Mouse (Mus musculus): ENCODE results near the gene Ppp4r4. TPM values are rescaled to one million over a fixed set of nuclear protein-coding genes. Genes with fewer than 3 reads are reported as not detected.

The Ppp4r4 gene
- total and polyA plus RNA-seq, 3 experiments: 1.0 to 3.0 TPM; not detected in 1

DNA sequence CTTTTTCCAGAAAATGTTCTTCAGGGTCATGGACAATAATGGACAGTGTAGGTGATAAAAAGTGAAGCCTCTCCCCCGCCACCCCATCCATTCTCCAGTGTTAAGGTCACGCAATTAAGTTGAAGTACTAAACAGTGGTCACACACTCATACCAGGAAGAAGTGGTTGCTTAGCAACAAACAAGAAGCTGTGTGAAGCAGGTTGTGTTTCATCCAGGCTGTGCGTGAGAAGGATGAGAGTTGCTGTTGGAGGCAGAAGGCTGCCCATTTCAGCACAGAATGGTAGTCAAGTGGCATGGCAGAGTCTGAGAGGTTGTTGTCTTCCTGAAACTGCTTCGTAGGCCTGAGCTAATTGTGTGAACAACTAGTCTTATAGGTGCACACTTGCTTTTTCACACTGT lies 23.7 kb upstream of the Ppp4r4 start:
- no peaks in the 10 kb centered on the region for H3K36me3 ChIP-seq (ENCODE audit: control insufficient read depth in 1 of 2, insufficient read depth in 2 of 2, low read length in 2 of 2)
- H3K79me2 ChIP-seq (ENCODE audit: control insufficient read depth, insufficient read depth, low read length, poor library complexity): no peaks in the 10 kb centered on the region
- no peak for DNase-seq (ENCODE audit: low read depth, low spot score)
- peaks cover 0 to 4% of the 10 kb centered on the region in 2 experiments for H3K27me3 ChIP-seq (ENCODE audit: control insufficient read depth in 1 of 2, insufficient read depth in 2 of 2, low read length in 2 of 2)
- no peak overlapping the region for H3K27ac ChIP-seq (ENCODE audit: control insufficient read depth, low read depth, low read length)
- H3K4me3 ChIP-seq (ENCODE audit: control insufficient read depth in 1 of 2, insufficient read depth in 1 of 2, low read depth in 2 of 2, low read length in 2 of 2): no peak overlapping the region
- no peak overlapping the region for H3K9ac ChIP-seq (ENCODE audit: control insufficient read depth, low read depth, low read length, poor library complexity, severe bottlenecking)
- TF ChIP-seq UBTF (IDR thresholded peaks at IDR 0.05; ENCODE audit: borderline replicate concordance, insufficient read depth, low read depth, low read length) (no peak), HCFC1 (IDR thresholded peaks at IDR 0.05; ENCODE audit: low read depth, low read length) (no peak), ZMIZ1 (IDR thresholded peaks at IDR 0.05; ENCODE audit: low read depth, low read length) (no peak), USF1 (IDR thresholded peaks at IDR 0.05; ENCODE audit: low read depth, low read length) (no peak), CTCF (IDR thresholded peaks at IDR 0.05 in 2 of 3, conservative IDR thresholded peaks at IDR 0.05 in 1 of 3; ENCODE audit: control insufficient read depth in 1 of 3, insufficient read depth in 1 of 3, low read depth in 2 of 3, low read length in 3 of 3, poor library complexity in 1 of 3, severe bottlenecking in 1 of 3) (no peak), NRF1 (IDR thresholded peaks at IDR 0.05; ENCODE audit: insufficient read depth, low read depth, low read length, poor library complexity, severe bottlenecking) (no peak), RCOR1 (IDR thresholded peaks at IDR 0.05; ENCODE audit: low read depth, low read length) (no peak), POLR2AphosphoS2 (IDR thresholded peaks at IDR 0.05; ENCODE audit: low read length) (no peak), MAFK (IDR thresholded peaks at IDR 0.05; ENCODE audit: borderline replicate concordance, low read depth, low read length) (no peak), TBP (IDR thresholded peaks at IDR 0.05; ENCODE audit: low read depth, low read length) (no peak), E2F4 (IDR thresholded peaks at IDR 0.05; ENCODE audit: borderline replicate concordance, low read depth, low read length) (no peak), TAL1 (IDR thresholded peaks at IDR 0.05; ENCODE audit: low read length) (no peak), ELF1 (IDR thresholded peaks at IDR 0.05; ENCODE audit: low read depth, low read length) (no peak), CHD1 (IDR thresholded peaks at IDR 0.05; ENCODE audit: low read depth, low read length) (no peak)
- no peaks in the 10 kb centered on the region for H3K9me3 ChIP-seq (replicated peaks; ENCODE audit: insufficient read depth, low read length)
- H3K4me1 ChIP-seq (ENCODE audit: control insufficient read depth in 1 of 2, insufficient read depth in 2 of 2, low read length in 2 of 2): no peaks in the 10 kb centered on the region

DNA sequence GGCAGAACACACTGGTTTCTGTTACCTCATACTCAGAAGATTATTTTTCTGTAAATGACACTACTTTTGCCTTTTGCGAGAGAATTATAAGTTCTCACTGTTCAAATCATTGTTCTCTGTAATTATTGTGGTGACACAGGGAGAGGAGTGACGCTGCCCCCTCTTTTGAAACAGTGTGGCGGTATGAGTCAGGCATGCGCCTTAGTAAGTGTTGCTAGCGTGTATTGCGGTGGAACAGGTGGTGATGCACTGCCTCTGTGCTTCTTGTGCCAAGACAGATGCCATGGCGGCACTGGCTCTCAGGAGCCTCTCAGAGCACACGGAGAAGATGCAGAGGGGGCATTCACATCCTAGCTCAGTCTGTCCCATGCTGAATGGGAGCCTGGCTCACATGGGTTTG lies 22.2 kb upstream of the Ppp4r4 start:
- Histone ChIP-seq H3K27me3 (ENCODE audit: control insufficient read depth in 1 of 2, insufficient read depth in 2 of 2, low read length in 2 of 2) (peaks cover 0 to 4% of the 10 kb centered on the region in 2 experiments), H3K9ac (ENCODE audit: control insufficient read depth, low read depth, low read length, poor library complexity, severe bottlenecking) (no peak overlapping the region), H3K36me3 (ENCODE audit: control insufficient read depth in 1 of 2, insufficient read depth in 2 of 2, low read length in 2 of 2) (no peaks in the 10 kb centered on the region), H3K79me2 (ENCODE audit: control insufficient read depth, insufficient read depth, low read length, poor library complexity) (no peaks in the 10 kb centered on the region), H3K27ac (ENCODE audit: control insufficient read depth, low read depth, low read length) (no peak overlapping the region), H3K4me1 (ENCODE audit: control insufficient read depth in 1 of 2, insufficient read depth in 2 of 2, low read length in 2 of 2) (no peaks in the 10 kb centered on the region), H3K4me3 (ENCODE audit: control insufficient read depth in 1 of 2, insufficient read depth in 1 of 2, low read depth in 2 of 2, low read length in 2 of 2) (no peak overlapping the region), H3K9me3 (replicated peaks; ENCODE audit: insufficient read depth, low read length) (no peaks in the 10 kb centered on the region)
- no peak for DNase-seq (ENCODE audit: low read depth, low spot score)
- TF ChIP-seq KAT2A (conservative IDR thresholded peaks at IDR 0.05; ENCODE audit: low read depth, low read length) (no peak), TBP (IDR thresholded peaks at IDR 0.05; ENCODE audit: low read depth, low read length) (no peak), SMC3 (IDR thresholded peaks at IDR 0.05; ENCODE audit: low read depth, low read length) (no peak), RCOR1 (IDR thresholded peaks at IDR 0.05; ENCODE audit: low read depth, low read length) (no peak), CHD2 (IDR thresholded peaks at IDR 0.05; ENCODE audit: low read length) (no peak)

Measured in MEL (cell line).